Mouse (Mus musculus) MEL (cell line): ENCODE results near the gene Gstp2. TPM values are rescaled to one million over a fixed set of nuclear protein-coding genes. Genes with fewer than 3 reads are reported as not detected.
A peak's percentile ranks its signal among the peaks of the same experiment; 100 is the strongest.

ENCODE experiments used
- DNase-seq: peaks from one replicate; pipeline ENCODE4 v3.0.0; 2011; ENCODE audit warnings: low read depth, low spot score
- H3K27ac ChIP-seq: 2 replicates; pipeline ENCODE4 v1.5.1; 2012; ENCODE audit warnings: low read depth, mild to moderate bottlenecking, control low read depth, low read length, moderate library complexity; ENCODE audit not compliant: control insufficient read depth
- H3K27me3 ChIP-seq, 2 experiments: fragments of 150-350 bp in 1 of 2; sonication (generic) in 1 of 2; 2 replicates each; pipeline ENCODE4 v1.6.1; 2012; ENCODE audit warnings: low read length in 2 of 2, mild to moderate bottlenecking in 2 of 2, improper control_type of control experiment in 1 of 2, moderate library complexity in 1 of 2; ENCODE audit not compliant: insufficient read depth in 2 of 2, control insufficient read depth in 1 of 2
- H3K36me3 ChIP-seq, 2 experiments: 2 replicates each; pipeline ENCODE4 v1.6.1; 2012 to 2014; ENCODE audit warnings: low read length in 2 of 2, improper control_type of control experiment in 1 of 2, inconsistent platforms in 1 of 2, mild to moderate bottlenecking in 1 of 2; ENCODE audit not compliant: insufficient read depth in 2 of 2, control insufficient read depth in 1 of 2
- H3K4me1 ChIP-seq, 2 experiments: fragments of 150-350 bp in 1 of 2; sonication (generic) in 1 of 2; 2 replicates each; pipeline ENCODE4 v1.6.1; 2012; ENCODE audit warnings: low read length in 2 of 2, improper control_type of control experiment in 1 of 2, mild to moderate bottlenecking in 1 of 2; ENCODE audit not compliant: insufficient read depth in 2 of 2, control insufficient read depth in 1 of 2
- H3K4me3 ChIP-seq, 2 experiments: fragments of 150-350 bp in 1 of 2; sonication (generic) in 1 of 2; 2 replicates each; pipeline ENCODE4 v1.5.1; 2012; ENCODE audit warnings: low read depth in 2 of 2, low read length in 2 of 2, mild to moderate bottlenecking in 2 of 2, moderate library complexity in 2 of 2, control low read depth in 1 of 2, improper control_type of control experiment in 1 of 2; ENCODE audit not compliant: control insufficient read depth in 1 of 2, insufficient read depth in 1 of 2
- H3K79me2 ChIP-seq: 2 replicates; pipeline ENCODE4 v1.6.1; 2012; ENCODE audit warnings: mild to moderate bottlenecking, low read length, moderate library complexity; ENCODE audit not compliant: control insufficient read depth, poor library complexity, insufficient read depth
- H3K9ac ChIP-seq: 2 replicates; pipeline ENCODE4 v1.6.1; 2012; ENCODE audit warnings: low read depth, mild to moderate bottlenecking, control low read depth, low read length, moderate library complexity; ENCODE audit not compliant: control insufficient read depth, poor library complexity, severe bottlenecking
- H3K9me3 ChIP-seq: fragments of 150-350 bp; sonication (generic); replicated peaks from 2 replicates; pipeline ENCODE4 v1.6.1; 2012; ENCODE audit warnings: mild to moderate bottlenecking, low read length, improper control_type of control experiment, moderate library complexity; ENCODE audit not compliant: insufficient read depth
- CHD1 ChIP-seq: IDR thresholded peaks from 2 replicates; pipeline ENCODE4 v1.6.1; 2012; ENCODE audit warnings: low read depth, mild to moderate bottlenecking, inconsistent platforms, low read length, improper control_type of control experiment
- CHD2 ChIP-seq: IDR thresholded peaks from 2 replicates; pipeline ENCODE4 v1.6.1; 2011; ENCODE audit warnings: low read length, improper control_type of control experiment
- E2F4 ChIP-seq: IDR thresholded peaks from 2 replicates; pipeline ENCODE4 v1.6.1; 2011; ENCODE audit warnings: low read depth, low read length, improper control_type of control experiment, borderline replicate concordance
- ELF1 ChIP-seq: IDR thresholded peaks from 2 replicates; pipeline ENCODE4 v1.6.1; 2014; ENCODE audit warnings: low read depth, mild to moderate bottlenecking, inconsistent platforms, low read length, improper control_type of control experiment, moderate library complexity
- ETS1 ChIP-seq: IDR thresholded peaks from 2 replicates; pipeline ENCODE4 v1.6.1; 2012; ENCODE audit warnings: low read depth, mild to moderate bottlenecking, inconsistent platforms, low read length, improper control_type of control experiment, moderate library complexity
- KAT2A ChIP-seq: conservative IDR thresholded peaks from 2 replicates; pipeline ENCODE4 v1.6.1; 2012; ENCODE audit warnings: low read depth, low read length, improper control_type of control experiment, inconsistent platforms
- MAFK ChIP-seq: IDR thresholded peaks from 2 replicates; pipeline ENCODE4 v1.6.1; 2011; ENCODE audit warnings: low read depth, mild to moderate bottlenecking, low read length, improper control_type of control experiment, borderline replicate concordance
- MAX ChIP-seq: IDR thresholded peaks from 2 replicates; pipeline ENCODE4 v1.6.1; 2011; ENCODE audit warnings: low read length, improper control_type of control experiment
- MEF2A ChIP-seq: IDR thresholded peaks from 2 replicates; pipeline ENCODE4 v1.6.1; 2014; ENCODE audit warnings: low read depth, mild to moderate bottlenecking, inconsistent platforms, low read length, improper control_type of control experiment; ENCODE audit not compliant: poor library complexity, insufficient replicate concordance, severe bottlenecking; ENCODE audit errors: extremely low read depth
- MXI1 ChIP-seq: IDR thresholded peaks from 2 replicates; pipeline ENCODE4 v1.6.1; 2011; ENCODE audit warnings: mild to moderate bottlenecking, low read depth, low read length, improper control_type of control experiment
- NELFE ChIP-seq: IDR thresholded peaks from 2 replicates; pipeline ENCODE4 v1.6.1; 2011; ENCODE audit warnings: low read depth, low read length, improper control_type of control experiment
- NRF1 ChIP-seq: IDR thresholded peaks from 2 replicates; pipeline ENCODE4 v1.6.1; 2014; ENCODE audit warnings: low read depth, mild to moderate bottlenecking, inconsistent platforms, low read length, improper control_type of control experiment, moderate library complexity; ENCODE audit not compliant: poor library complexity, insufficient read depth, severe bottlenecking
- POLR2A ChIP-seq, 2 experiments: IDR thresholded peaks; 2 replicates each; pipeline ENCODE4 v1.6.1; 2011 to 2012; ENCODE audit warnings: low read length in 2 of 2, mild to moderate bottlenecking in 2 of 2, control low read depth in 1 of 2, improper control_type of control experiment in 1 of 2, low read depth in 1 of 2, moderate library complexity in 1 of 2; ENCODE audit not compliant: control insufficient read depth in 1 of 2, insufficient read depth in 1 of 2, poor library complexity in 1 of 2
- POLR2AphosphoS2 ChIP-seq: IDR thresholded peaks from 2 replicates; pipeline ENCODE4 v1.6.1; 2011; ENCODE audit warnings: low read length, improper control_type of control experiment
- POLR2AphosphoS5 ChIP-seq: IDR thresholded peaks from 2 replicates; pipeline ENCODE4 v1.6.1; 2012; ENCODE audit warnings: low read depth, borderline replicate concordance, mild to moderate bottlenecking, inconsistent platforms, low read length, moderate library complexity, mixed read lengths
- SIN3A ChIP-seq: IDR thresholded peaks from 2 replicates; pipeline ENCODE4 v1.6.1; 2012; ENCODE audit warnings: low read length, improper control_type of control experiment, inconsistent platforms
- TAL1 ChIP-seq: IDR thresholded peaks from 2 replicates; pipeline ENCODE4 v1.6.1; 2012; ENCODE audit warnings: mild to moderate bottlenecking, inconsistent platforms, low read length, moderate library complexity, mixed read lengths
- TBP ChIP-seq: IDR thresholded peaks from 2 replicates; pipeline ENCODE4 v1.8.0; 2011; ENCODE audit warnings: low read depth, low read length, improper control_type of control experiment
- TCF12 ChIP-seq: IDR thresholded peaks from 2 replicates; pipeline ENCODE4 v1.6.1; 2014; ENCODE audit warnings: low read depth, mild to moderate bottlenecking, inconsistent platforms, low read length, improper control_type of control experiment, moderate library complexity
- UBTF ChIP-seq: IDR thresholded peaks from 2 replicates; pipeline ENCODE4 v1.6.1; 2012; ENCODE audit warnings: low read depth, mild to moderate bottlenecking, inconsistent platforms, low read length, improper control_type of control experiment, moderate library complexity, borderline replicate concordance; ENCODE audit not compliant: insufficient read depth
- ZC3H11A ChIP-seq: IDR thresholded peaks from 2 replicates; pipeline ENCODE4 v1.6.1; 2012; ENCODE audit warnings: low read depth, mild to moderate bottlenecking, inconsistent platforms, low read length, improper control_type of control experiment
- ZMIZ1 ChIP-seq: IDR thresholded peaks from 2 replicates; pipeline ENCODE4 v1.6.1; 2012; ENCODE audit warnings: low read depth, mild to moderate bottlenecking, inconsistent platforms, low read length, improper control_type of control experiment, moderate library complexity
- polyA plus RNA-seq, 2 experiments: library from polyadenylated mRNA; stranded (reverse) in 1 of 2; unstranded in 1 of 2; fragments of >175 nt in 1 of 2; fragments of >200 nt in 1 of 2; gene quantifications; 2 replicates each; pipeline versions ENCODE4 v1.2.1 to v1.2.4; 2012; ENCODE audit warnings: low replicate concordance in 2 of 2, low read depth in 1 of 2; ENCODE audit not compliant: insufficient read length in 2 of 2, insufficient read depth in 1 of 2, missing spikeins in 1 of 2
- total RNA-seq: library from RNA; depleted of rRNA; stranded (reverse); fragments of 300-350 nt; gene quantifications from 2 replicates; pipeline ENCODE4 v1.2.3, GENCODE M21; 2012

Gstp2 gene
- total and polyA plus RNA-seq, 3 experiments, result 0.65 to 7.4 TPM; not detected in 1

GRCm38 (mm10) chr19:4012432-4013022 lies 33.3 kb downstream of the Gstp2 start, which contains the start of gene Ndufv1 (continued):
- TF ChIP-seq UBTF, result no peak
- TF ChIP-seq KAT2A, result peak; percentile 94
- TF ChIP-seq ZC3H11A, result no peak
- peak; percentile 84 for TF ChIP-seq NELFE
- no peak for TF ChIP-seq CHD1
- no peak; the same call in 1 of the 2 replicates for TF ChIP-seq ZMIZ1
- TF ChIP-seq ELF1, result peak; percentile 93
- no peak for TF ChIP-seq POLR2AphosphoS5
- no peak for TF ChIP-seq MAFK
- peak; percentile 91 for TF ChIP-seq MXI1

GRCm38 (mm10) chr19:4011086-4011485 lies 34.7 kb downstream of the Gstp2 start:
- Histone ChIP-seq H3K36me3 (peaks cover 2 to 8% of the 10 kb centered on the region in 2 experiments; a peak in 3 of 4 replicates), H3K79me2 (peaks cover 10% of the 10 kb centered on the region), H3K4me1 (peaks cover 0 to 7% of the 10 kb centered on the region in 2 experiments; a peak in 2 of 4 replicates), H3K9me3 (no peaks in the 10 kb centered on the region), H3K4me3 (no peak overlapping the region), H3K27ac (no peak overlapping the region), H3K9ac (no peak overlapping the region), H3K27me3 (no peaks in the 10 kb centered on the region)
- DNase-seq, result no peak
- no peak for TF ChIP-seq MXI1
- no peak for TF ChIP-seq SIN3A
- TF ChIP-seq NRF1, result no peak
- no peak for TF ChIP-seq TBP
- TF ChIP-seq MAX, result no peak
- no peak for TF ChIP-seq POLR2AphosphoS2
- TF ChIP-seq ETS1, result no peak
- TF ChIP-seq MEF2A, result no peak
- TF ChIP-seq ZC3H11A, result no peak
- no peak for TF ChIP-seq CHD2
- no peak for TF ChIP-seq E2F4
- no peak for TF ChIP-seq KAT2A
- no peak for TF ChIP-seq POLR2A (IDR thresholded peaks at IDR 0.05; ENCODE audit: control insufficient read depth in 1 of 2, insufficient read depth in 1 of 2, low read depth in 1 of 2, low read length in 2 of 2, poor library complexity in 1 of 2)
- no peak for TF ChIP-seq NELFE
- TF ChIP-seq CHD1, result no peak
- no peak for TF ChIP-seq TAL1
- TF ChIP-seq TCF12, result no peak
